Mouse (Mus musculus) fat pad, adult 2 months (tissue): Measurements from ENCODE around the gene Tfam.

Experiments
- DNase-seq: peaks from one replicate; pipeline ENCODE4 v3.0.0-alpha.2; 2011; ENCODE audit warnings: low read depth, low spot score; ENCODE audit errors: extremely low read depth

The Tfam gene

GRCm38 (mm10) chr10:71238240-71238554 lies at the start of gene Tfam:
Tfam (minus strand) TSS chr10:71238280.
- DNase-seq, result no peak

GRCm38 (mm10) chr10:71285126-71285580 lies 47.1 kb upstream of the Tfam start, which contains the start of gene Ube2d1:
Ube2d1 (minus strand) TSS chr10:71285262.
- DNase-seq, result no peak

GRCm38 (mm10) chr10:71284511-71285125 lies 46.5 kb upstream of the Tfam start:
- DNase-seq, result no peak

DNA sequence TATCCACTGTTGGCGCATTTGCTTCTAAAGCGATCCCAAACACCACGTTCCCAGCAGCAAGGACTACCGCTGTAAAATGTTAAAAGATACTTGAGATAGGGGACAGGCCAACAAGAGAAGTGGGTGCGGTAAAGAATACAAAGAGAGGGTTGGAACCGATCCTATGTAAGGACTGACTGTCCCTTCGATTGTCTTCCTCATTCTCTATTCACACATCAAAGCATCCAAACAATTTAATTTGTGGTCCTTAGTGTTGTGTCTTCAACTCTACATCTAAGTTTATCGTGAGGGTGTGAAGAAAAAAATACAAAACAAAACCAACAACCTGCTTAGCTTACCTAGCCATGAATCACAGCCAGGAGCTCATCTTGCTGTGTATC lies 46.0 kb upstream of the Tfam start:
- no peak for DNase-seq

- no peak for DNase-seq
Measured at GRCm38 (mm10) chr10:71273008-71273739, 35.1 kb upstream of the Tfam start.

- no peak for DNase-seq
Measured at GRCm38 (mm10) chr10:71267973-71268372, 29.9 kb upstream of the Tfam start.

DNA sequence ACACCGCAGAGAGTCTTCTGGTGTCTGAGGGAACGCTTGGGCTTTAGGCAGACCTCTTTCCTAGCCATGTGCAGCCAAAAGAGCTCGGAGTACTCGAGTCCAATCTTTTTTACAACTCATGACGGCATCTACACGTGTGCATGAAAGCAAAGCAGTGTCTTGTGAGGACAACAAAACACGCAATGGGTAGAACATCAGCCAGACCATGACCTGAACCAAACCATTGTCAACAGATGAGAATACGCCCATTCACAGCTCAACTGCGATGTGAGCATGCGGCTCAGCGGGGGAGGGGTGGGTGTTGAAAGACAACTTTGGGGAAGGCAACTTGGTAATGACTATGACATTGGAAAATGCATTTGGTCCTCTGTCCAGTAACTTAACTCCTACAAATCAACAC lies 29.4 kb upstream of the Tfam start:
- DNase-seq, result no peak

DNA sequence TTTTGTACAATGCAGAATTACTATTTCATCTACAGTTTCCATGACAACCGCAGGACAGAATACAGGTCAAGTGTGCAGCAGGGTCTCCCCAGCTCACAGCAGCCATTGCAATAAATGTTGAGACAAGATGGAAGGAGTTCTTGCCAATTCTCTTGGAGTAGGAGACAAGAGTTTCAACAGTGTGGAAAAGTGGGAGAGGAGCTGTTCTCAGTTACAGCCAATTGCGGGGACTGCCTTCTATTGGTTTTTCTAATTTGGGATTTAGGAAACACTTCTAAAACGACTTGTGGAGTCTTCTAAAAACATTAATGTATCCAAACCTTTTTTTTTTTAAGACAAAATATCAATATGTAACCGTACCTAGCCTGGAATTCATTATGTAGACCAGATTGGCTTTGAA lies 27.0 kb upstream of the Tfam start:
- DNase-seq, result no peak

DNA sequence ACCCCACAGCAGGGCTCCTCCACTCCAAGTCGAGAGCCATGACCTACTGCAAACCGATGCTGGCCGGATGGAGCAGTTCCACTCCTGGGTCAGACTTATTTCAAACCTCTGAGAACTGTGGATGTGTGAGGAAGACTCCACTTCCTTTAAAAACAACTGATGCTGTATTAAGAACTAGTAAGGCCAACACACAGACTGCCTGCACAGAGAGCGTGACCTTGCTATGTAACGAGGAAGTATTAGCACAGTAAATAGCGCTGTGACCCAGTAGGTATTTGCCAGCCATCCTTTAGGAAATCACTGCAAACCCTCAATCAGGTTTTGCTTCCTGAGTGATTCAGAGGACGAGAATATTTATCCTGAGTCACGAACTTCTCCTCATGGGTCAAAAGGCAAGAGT lies 23.6 kb upstream of the Tfam start:
- DNase-seq, result no peak

DNA sequence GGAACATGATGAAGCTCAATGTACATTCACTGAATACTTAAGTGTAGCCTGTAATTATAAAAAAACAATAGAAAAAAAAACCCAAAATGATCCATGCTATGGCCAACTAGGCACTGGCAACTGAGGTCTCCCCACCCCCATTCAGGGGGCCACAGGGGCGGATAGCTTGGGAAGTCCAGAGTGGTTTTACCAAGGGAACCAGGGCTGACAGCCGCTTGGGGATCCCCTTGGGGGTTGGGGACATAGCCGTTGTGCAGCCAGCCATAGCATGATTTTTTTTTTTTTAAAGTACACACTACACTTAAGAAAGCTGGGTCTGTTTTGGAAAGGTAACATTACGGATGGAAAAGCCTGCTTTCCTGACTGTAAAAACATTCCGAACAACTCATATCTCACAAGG lies 20.9 kb upstream of the Tfam start:
- DNase-seq, result no peak

- DNase-seq, result no peak
Measured at GRCm38 (mm10) chr10:71258516-71258915, 20.4 kb upstream of the Tfam start.

GRCm38 (mm10) chr10:71253147-71253546 lies 15.1 kb upstream of the Tfam start:
- no peak for DNase-seq

DNA sequence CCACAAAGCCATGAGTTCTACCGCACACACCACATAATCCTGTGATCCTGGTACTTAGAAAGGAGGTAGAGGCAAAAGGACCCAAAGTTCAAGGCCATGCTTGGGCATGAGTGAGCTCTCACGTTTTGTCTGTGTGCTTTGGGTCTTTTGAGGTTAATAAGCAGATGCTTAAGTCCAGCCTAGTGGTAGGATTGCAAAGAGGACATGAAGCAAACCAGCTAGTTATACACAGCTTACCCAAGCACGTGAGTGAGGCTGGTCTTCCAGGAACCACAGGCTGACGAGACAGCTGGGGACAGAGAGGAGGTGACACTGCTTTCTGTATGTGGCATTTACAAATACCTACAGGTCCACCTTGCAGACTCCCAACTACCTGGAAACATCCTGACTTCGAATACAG lies 14.3 kb upstream of the Tfam start:
- no peak for DNase-seq

DNA sequence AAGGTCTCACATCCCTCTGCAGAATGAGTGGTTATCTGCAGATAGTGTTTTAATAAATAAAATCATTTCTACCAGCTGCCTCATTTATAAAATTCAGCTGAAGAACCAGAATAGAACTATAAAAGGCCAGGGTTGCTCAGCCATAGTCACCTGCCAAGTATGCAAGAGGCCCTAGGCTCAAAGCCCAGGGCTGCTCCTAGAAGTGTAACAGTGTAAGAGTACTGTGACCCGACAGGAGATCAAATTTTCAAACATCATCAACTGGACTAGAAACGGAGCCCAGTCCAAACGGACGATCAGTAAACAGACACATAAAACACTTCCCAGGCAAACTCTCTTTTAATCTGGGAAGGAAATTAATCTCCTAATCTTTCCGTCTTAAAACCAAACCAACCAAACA lies 13.8 kb upstream of the Tfam start:
- DNase-seq, result no peak

DNA sequence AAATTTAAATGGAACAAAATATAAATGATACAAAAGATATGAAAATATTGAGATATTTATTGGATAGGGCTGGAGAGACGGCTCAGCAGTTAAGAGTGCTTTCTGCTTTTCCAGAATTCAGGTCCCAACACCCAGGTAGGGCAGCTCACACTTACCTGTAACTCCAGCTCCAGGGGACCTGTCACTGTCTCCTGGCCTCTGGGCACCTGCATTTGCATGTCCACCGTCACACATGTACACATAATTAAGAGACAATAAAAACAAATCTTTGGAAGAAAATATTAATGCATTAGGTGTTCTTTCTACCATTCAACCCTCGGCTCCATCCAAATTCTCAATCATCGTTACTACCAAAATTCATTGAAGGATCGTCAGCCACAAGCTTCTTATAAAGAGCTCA lies 13.2 kb upstream of the Tfam start:
- DNase-seq, result no peak

- no peak for DNase-seq
Measured at GRCm38 (mm10) chr10:71250472-71250871, 12.4 kb upstream of the Tfam start.

DNA sequence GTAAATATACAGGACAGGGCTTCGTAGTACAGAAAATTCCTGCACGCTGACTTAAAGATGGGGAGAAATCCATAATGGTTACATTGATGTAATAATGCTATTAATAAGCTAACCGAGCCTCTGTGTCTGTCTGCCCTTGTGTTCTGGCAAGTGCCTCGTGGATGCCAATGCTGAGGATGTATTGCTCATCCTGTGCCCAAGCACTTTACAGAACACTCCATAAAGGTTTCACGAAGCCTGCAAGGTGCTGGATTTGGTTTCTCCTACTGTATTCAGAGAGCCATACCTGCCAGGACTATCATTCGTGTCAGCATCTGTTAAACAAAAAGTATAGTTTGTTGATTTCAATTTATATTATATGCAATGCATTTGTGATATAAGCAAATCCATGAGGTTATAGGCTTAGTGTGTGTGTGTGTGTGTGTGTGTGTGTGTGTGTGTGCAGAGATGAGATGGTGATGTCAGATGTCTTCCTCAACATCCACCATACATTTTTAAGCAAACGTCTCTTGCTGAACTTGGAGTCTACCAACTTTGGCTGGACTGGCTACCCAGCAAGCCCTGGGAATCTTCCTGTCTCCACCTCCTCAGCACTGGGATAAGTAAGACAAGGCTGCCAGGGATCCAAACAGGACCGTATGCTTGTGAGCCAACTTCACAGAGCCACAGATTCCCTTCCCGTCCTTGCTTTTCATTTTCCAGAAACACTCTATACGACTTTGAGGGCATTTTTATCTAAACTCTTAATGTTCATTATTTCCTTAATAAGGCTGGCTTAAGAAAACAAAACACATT lies 11.2 kb upstream of the Tfam start:
- no peak for DNase-seq

DNA sequence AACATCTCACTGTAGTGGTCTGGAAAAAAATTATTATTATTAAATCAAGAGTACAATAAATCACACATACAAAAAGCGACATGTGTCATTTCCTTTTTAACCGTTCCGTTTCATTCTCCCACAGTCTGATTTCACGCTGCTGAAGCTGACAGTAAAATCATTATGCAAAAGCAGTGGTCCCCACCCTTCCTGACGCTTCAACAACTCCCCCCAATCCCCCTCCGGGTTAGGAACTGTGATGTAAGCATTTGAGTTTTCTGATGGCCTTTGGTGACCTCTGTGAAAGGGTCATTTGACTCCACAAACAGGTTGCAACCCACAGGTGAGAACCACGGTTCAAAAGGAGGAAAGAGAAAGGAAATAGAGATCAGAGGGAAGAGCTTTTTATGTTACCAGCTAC lies 8.9 kb upstream of the Tfam start:
- no peak for DNase-seq

DNA sequence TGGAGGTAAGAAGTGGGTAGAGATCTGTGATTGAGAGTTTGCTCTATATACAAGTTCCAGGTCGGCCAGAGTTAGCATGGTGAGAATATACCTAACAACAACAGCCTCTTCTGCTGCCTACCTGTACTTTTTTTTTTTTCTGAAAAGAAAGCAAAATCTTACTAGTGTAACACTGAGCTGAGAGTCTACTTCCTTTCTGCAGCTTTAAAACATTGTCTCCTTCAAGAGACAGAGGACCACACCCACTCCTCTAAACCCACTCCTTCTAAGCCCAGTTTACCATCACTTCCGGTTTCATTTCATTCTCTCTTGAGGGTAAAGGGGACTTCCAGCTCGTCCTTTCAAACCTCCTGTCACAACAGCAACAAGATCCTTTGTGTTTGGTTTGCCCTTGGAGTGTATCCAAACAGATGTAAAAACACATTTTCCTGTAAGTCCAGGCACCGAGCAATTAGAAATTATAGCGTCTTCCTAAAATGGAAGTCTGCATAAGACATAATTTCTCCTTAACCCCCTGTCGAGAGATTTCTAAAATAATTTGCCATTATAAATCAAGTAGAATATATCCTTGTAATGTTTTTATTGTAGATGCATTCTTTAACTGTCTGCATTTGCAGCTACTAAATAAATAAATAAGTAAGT lies 1.5 kb upstream of the Tfam start:
- DNase-seq, result no peak

DNA sequence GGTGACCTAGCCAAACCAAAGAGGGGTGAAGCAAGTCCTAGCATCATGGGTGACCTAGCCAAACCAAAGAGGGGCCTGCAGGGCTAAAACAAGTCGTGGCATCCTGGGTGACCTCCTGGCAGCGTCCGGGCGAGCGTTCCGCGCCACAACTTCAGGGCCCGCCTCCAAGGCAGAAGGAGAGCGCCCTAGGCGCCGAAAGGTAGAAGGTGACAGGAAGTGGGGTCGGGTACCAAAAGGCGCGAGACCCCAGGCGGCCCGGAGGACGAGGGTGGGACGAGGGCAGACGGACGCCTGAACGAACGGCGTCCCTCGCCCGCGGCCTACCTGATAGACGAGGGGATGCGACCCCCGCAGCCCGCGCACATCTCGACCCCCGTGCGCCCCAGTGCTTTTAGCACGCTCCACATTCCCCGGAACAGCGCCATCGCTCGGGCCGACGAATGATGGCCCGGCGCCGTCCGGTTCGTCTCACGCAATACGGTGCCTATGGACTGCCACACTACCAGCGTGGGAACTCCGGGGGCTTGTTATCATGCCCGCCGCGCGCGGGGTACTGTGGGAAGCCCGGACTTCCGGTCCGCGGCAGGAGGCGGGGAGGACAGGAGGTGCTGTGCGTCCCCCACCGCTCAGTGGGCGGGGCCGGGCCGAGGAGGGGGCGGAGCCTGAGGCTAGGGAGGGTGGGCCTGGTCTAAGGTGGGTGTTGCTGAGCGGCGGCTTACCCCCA lies 402 bp downstream of the Tfam start:
- DNase-seq, result no peak

DNA sequence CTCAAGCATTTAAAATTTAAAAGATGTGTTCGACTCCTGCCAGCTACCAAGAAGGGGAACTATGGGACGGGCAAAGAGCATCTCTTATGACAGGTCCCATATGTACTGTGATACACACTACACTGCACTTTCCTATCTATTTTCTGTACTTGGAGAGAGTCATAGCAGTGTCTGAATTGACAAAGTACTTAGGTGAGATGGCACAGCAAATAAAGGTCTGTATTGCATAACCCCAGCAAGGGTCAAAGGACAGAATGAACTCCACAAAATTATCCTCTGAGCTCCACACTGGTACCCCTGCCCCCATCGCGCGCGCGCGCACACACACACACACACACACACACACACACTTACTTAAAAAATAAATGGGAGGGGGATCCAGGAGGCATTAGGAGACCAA lies 4.0 kb downstream of the Tfam start:
- no peak for DNase-seq
